Mouse (Mus musculus): ENCODE results near the gene Ntrk3.

- no peak for TF ChIP-seq CTCF (IDR thresholded peaks at IDR 0.05; ENCODE audit: insufficient read depth, low read length)
- no peak for TF ChIP-seq POLR2A (IDR thresholded peaks at IDR 0.05; ENCODE audit: borderline replicate concordance, extremely low read depth, low read depth, low read length)
Observed at GRCm38 (mm10) chr7:78584499-78584898, 153.3 kb downstream of the Ntrk3 start.

Data from lung, adult 2 months (tissue).